Mouse (Mus musculus) stomach, embryonic 14.5 days (tissue): ENCODE measurements around the gene Hmbs. TPM values are rescaled to one million over a fixed set of nuclear protein-coding genes. Genes with fewer than 3 reads are reported as not detected.
"Not testable (repeated sequence)": the region's sequence is repeated elsewhere in the genome, so short reads cannot be mapped to it uniquely, and the experiment has no call there.

ENCODE experiments used
- ATAC-seq: fragments of 200-750 bp; cut with Nextera tagmentation; 2 replicates; pipeline ENCODE4 v1.8.0; 2017; ENCODE audit warnings: low read depth, moderate TSS enrichment; ENCODE audit not compliant: insufficient number of reproducible peaks, insufficient read depth, low FRiP score
- H3K27ac ChIP-seq: fragments of 300-500 bp; sonication (generic); 2 replicates; pipeline ENCODE4 v1.5.1; 2014; ENCODE audit warnings: mild to moderate bottlenecking, low read length, moderate library complexity, mixed read lengths
- H3K27me3 ChIP-seq: fragments of 300-500 bp; sonication (generic); 2 replicates; pipeline ENCODE4 v1.6.1; 2014; ENCODE audit warnings: low read length, control low read depth, mixed read lengths; ENCODE audit not compliant: control insufficient read depth, insufficient read depth
- H3K36me3 ChIP-seq: fragments of 300-500 bp; sonication (generic); 2 replicates; pipeline ENCODE4 v1.6.1; 2014; ENCODE audit warnings: mild to moderate bottlenecking, control low read depth, low read length, moderate library complexity, mixed read lengths; ENCODE audit not compliant: control insufficient read depth, insufficient read depth
- H3K4me1 ChIP-seq: fragments of 300-500 bp; sonication (generic); 2 replicates; pipeline ENCODE4 v1.6.1; 2014; ENCODE audit warnings: low read length, control low read depth, mixed read lengths; ENCODE audit not compliant: control insufficient read depth, insufficient read depth
- H3K4me2 ChIP-seq: fragments of 300-500 bp; sonication (generic); replicated peaks from 2 replicates; pipeline ENCODE4 v1.6.1; 2014; ENCODE audit warnings: low read depth, low read length, control low read depth
- H3K4me3 ChIP-seq: fragments of 300-500 bp; sonication (generic); 2 replicates; pipeline ENCODE4 v1.5.1; 2014; ENCODE audit warnings: low read depth, low read length, control low read depth
- H3K9ac ChIP-seq: fragments of 300-500 bp; sonication (generic); replicated peaks from 2 replicates; pipeline ENCODE4 v1.6.1; 2014; ENCODE audit warnings: low read depth, mild to moderate bottlenecking, control low read depth, low read length, moderate library complexity, mixed read lengths
- H3K9me3 ChIP-seq: fragments of 300-500 bp; sonication (generic); 2 replicates; pipeline ENCODE4 v1.6.1; 2016; ENCODE audit warnings: low read depth, low read length, control low read depth; ENCODE audit not compliant: control insufficient read depth
- WGBS: fragments of 180-500 bp; shearing (Covaris S2); extraction: QIAGEN DNeasy Blood & Tissue Kit; methylation state at CpG from one replicate; pipeline ENCODE4 v1.1.7; 2014; 5-methylcytosine and 5-hydroxymethylcytosine counted together
- polyA plus RNA-seq: library from polyadenylated mRNA; unstranded; fragments of >200 nt; fragmentation: Nextera tagmentation; extraction: Ambion mirVana; gene quantifications from 2 replicates; pipeline ENCODE4 v1.2.1, GENCODE M21; 2014

Hmbs gene
- polyA plus RNA-seq, 1 experiment from 2014 or later: 130 TPM

DNA sequence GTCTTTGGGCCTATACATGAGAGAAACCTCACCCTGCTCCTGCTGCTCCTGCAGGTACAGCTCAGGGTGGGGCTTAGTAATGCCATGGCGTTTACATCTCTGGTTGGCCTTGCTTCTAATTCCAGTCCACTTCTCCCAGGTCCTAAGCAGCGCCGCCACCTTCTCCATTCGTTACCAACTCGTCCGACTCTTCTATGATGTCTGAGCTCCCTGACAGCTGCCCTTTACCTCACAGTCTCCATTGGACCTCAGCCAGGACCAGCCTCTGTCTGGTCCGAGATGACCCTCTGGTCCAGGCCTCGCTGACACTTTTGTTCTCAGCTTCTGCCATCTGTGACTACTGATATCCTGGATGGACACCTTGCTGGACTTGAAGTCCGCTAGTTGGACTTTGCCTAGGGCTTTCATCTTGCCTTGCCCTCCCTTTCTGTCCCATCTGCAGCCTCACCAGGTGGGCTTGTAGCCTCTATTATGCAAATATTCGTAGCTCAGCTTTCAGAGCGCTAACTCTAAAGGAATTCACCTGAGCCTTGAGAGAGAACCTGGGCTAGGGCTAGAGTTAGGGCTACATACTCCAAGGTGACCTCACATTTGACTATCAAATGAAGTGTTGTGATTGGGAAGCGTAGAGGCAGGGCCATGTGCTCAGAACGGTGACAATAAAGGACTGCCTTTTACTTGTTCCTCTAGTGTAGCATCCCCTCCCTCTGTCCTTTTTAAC, 10.9 kb downstream of the Hmbs start:
- no peaks in the 10 kb centered on the region for H3K9me3 ChIP-seq
- ATAC-seq: no peak
- peaks cover 16% of the 10 kb centered on the region for H3K4me1 ChIP-seq
- no peak overlapping the region for H3K9ac ChIP-seq
- WGBS: 96% methylated on average over 13 of the region's 13 CpGs
- no peak overlapping the region for H3K4me3 ChIP-seq
- no peaks in the 10 kb centered on the region for H3K27me3 ChIP-seq
- H3K36me3 ChIP-seq: peaks cover 53% of the 10 kb centered on the region
- H3K4me2 ChIP-seq: no peak overlapping the region
- no peak overlapping the region for H3K27ac ChIP-seq

DNA sequence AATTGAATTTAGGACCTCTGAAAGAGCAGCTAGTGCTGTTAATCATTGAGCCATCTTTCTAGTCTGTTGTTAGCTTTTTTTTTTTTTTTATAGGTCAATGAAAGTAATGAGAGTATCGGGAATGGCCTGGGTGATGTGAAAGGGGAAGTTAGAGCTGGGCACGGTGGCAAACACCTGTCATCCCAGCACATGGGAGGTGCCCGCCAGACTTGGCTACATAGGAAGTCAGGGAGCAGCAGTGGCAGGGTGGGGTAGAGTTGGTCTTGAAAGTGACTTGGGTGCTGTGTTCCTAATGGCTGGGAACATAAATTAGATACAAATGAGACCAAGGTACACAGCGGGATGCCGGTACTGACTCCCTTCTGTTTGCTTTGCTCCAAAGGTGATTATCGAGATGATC, 13.3 kb downstream of the Hmbs start:
- Histone ChIP-seq H3K9me3 (no peaks in the 10 kb centered on the region), H3K27ac (no peak overlapping the region), H3K4me2 (no peak overlapping the region), H3K27me3 (no peaks in the 10 kb centered on the region), H3K4me3 (no peak overlapping the region), H3K36me3 (peaks cover 41% of the 10 kb centered on the region), H3K4me1 (peaks cover 12% of the 10 kb centered on the region), H3K9ac (no peak overlapping the region)
- ATAC-seq: no peak
- WGBS: 93% methylated on average over 6 of the region's 6 CpGs

DNA sequence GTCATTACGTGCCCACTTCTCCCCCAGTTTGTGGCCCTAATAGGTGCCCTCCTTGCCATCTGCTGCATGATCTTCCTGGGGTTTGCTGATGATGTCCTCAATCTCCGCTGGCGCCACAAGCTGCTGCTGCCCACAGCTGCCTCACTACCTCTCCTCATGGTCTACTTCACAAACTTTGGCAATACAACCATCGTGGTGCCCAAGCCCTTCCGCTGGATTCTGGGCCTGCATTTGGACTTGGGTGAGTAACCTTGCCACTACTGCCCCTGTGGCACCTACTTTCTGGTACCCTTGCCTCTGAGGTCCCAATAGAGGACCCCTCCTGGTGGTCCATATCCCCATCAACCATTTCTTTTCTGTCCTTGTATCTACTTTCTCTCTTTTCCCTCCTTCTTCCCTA, 16.1 kb downstream of the Hmbs start:
- Histone ChIP-seq H3K27ac (no peak overlapping the region; the same call in 1 of the 2 replicates), H3K9me3 (no peaks in the 10 kb centered on the region), H3K4me2 (peak overlapping the region; percentile 74), H3K36me3 (peaks cover 32% of the 10 kb centered on the region), H3K4me3 (peak overlapping the region; percentile 62; the same call in 1 of the 2 replicates), H3K4me1 (peaks cover 13% of the 10 kb centered on the region), H3K27me3 (no peaks in the 10 kb centered on the region), H3K9ac (peak overlapping the region; percentile 69; the same call in 1 of the 2 replicates)
- WGBS: 83% methylated on average over 5 of the region's 5 CpGs
- no peak for ATAC-seq

DNA sequence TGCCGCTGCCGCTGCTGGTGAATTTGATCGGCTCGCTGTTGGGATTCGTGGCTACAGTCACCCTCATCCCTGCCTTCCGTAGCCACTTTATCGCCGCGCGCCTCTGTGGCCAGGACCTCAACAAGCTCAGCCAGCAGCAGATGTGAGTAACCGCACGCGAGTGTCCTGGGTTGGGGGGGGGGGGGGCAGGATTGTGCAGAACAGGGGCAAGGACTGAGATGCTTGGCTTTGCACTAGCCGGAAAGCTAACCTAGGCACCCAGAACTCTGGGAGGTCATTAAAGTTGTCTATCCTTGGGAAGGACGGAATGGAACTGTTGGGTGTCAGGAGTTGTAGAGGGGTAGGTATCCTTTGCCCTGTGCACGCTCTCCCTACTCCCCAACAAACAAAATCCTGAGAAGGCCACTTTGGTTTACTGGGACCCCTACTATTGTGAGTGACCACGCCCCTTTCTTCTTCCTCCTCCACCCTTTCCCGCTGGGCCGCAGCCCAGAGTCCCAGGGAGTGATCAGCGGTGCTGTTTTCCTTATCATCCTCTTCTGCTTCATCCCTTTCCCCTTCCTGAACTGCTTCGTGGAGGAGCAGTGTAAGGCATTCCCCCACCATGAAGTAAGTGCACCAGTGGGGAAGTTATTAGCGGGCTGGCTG, 16.8 kb downstream of the Hmbs start:
- Histone ChIP-seq H3K9ac (peak overlapping the region; percentile 69), H3K36me3 (peaks cover 25% of the 10 kb centered on the region), H3K9me3 (no peaks in the 10 kb centered on the region), H3K27ac (peak overlapping the region; percentile 86), H3K4me1 (peaks cover 13% of the 10 kb centered on the region), H3K4me2 (peak overlapping the region; percentile 74), H3K27me3 (no peaks in the 10 kb centered on the region), H3K4me3 (peak overlapping the region; percentile 62)
- WGBS: under 1% methylated on average over 22 of the region's 22 CpGs
- peak; percentile 42; the same call in 1 of the 2 replicates for ATAC-seq

DNA sequence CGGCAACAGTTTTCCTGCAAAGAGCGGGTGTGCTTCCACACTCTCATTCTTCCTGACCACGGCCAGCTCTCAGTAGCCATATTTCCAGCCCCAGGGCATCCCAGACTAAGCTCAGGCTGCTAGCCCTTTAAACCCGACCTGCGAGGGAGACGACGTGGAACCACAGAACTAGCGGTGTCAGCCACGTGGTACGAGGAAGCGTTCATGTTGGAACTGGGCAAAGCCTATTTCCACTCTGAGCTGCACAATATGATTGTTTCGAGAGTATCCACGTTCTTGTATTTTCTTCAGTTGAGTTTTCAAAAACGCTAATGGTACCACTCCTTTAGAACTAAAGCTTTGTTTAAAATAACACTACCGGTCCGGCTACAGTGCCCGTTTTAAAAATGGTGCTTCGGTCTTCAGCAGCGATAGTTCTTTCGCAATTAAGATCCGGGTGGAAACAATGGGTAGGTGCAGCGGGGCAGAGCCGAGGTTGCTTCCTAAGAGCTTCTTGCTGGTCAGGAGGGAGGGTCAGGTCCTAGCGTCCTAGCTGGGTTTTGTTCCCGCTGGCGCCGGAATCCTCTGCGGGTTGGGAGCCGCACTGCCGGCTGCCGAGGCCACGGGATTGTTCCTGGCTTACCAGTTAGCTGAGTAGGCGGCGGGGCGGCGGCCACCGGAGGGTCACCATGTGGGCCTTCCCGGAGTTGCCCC, 17.5 kb downstream of the Hmbs start:
- H3K27me3 ChIP-seq: no peaks in the 10 kb centered on the region
- peaks cover 13% of the 10 kb centered on the region for H3K4me1 ChIP-seq
- peaks cover 20% of the 10 kb centered on the region for H3K36me3 ChIP-seq
- peak overlapping the region; percentile 86 for H3K27ac ChIP-seq
- H3K9me3 ChIP-seq: no peaks in the 10 kb centered on the region
- peak overlapping the region; percentile 69 for H3K9ac ChIP-seq
- peak; percentile 89 for ATAC-seq
- under 1% methylated on average over 38 of the region's 38 CpGs for WGBS
- H3K4me3 ChIP-seq: peak overlapping the region; percentile 62
- H3K4me2 ChIP-seq: peak overlapping the region; percentile 74

DNA sequence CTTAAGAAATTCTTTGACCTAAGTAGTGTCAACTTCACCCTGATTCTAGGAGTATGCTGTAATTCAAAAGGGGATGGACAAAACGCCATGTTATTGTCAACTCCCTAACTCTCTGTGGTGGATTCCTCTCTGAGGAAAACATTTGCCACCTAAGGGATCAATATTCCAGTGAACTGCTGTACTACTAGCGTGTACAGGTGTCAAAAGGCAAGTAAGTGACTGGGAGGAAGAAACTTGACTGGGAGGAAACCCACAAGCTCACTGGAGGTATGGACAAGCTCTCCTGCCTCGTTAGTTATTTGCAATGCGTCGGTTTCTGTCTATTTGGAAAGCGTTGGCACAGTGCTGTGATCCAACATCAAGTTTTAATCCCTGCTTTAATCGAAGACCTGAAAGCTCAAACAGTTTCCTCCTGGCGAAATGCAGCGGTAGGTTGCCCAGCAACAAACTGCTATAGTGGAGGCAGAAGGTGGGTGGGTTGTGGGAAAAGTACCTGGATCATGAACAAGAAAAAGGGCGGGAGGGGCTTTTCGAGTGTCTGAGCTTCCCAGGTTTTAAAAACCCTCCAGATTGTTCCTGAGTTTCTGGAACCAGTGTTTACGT, 18.2 kb downstream of the Hmbs start, which contains the start of gene Dpagt1:
TSS of gene Dpagt1 (plus strand) at position 252 of the 603 bp plus-strand sequence.
- H3K27ac ChIP-seq: peak within 1 kb of the TSS; percentile 86
- peaks cover 13% of the 10 kb centered on the region for H3K4me1 ChIP-seq
- H3K9me3 ChIP-seq: no peaks in the 10 kb centered on the region
- H3K4me2 ChIP-seq: peak within 1 kb of the TSS; percentile 74
- WGBS: 3% methylated on average over 12 of the region's 12 CpGs
- peak within 1 kb of the TSS; percentile 62 for H3K4me3 ChIP-seq
- H3K9ac ChIP-seq: peak within 1 kb of the TSS; percentile 69
- peaks cover 14% of the 10 kb centered on the region; the same call in 1 of the 2 replicates for H3K36me3 ChIP-seq
- no peaks in the 10 kb centered on the region for H3K27me3 ChIP-seq
- no peak for ATAC-seq

DNA sequence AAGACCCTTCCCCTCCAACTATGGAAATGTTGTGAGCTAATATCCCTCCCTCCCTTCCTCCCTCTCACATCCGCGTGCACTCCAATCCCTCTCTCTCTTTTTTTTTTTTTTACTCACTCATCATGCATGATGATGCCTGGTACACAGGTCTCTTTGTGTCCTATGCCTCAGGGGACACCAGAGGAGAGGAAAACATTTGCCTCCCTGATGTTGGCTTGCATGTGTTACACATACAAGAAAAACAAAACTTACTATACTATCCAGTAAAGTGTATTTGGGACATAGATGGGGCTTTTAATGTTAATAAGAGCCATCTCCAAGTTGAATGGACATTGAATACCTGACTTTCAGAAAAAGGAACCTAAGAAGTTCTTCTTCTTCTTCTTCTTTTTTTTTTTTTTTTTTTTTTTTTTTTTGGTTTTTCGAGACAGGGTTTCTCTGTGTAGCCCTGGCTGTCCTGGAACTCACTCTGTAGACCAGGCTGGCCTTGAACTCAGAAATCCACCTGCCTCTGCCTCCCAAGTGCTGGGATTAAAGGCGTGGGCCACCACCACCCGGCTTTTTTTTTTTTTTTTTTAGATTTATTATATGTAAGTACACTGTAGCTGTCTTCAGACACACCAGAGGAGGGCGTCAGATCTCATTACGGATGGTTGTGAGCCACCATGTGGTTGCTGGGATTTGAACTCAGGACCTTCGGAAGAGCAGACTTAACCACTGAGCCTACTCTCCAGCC, 18.8 kb downstream of the Hmbs start:
- Histone ChIP-seq H3K4me1 (peaks cover 13% of the 10 kb centered on the region), H3K4me3 (0 out of 2 replicates have a peak overlapping the region, but pooled peaks have one; percentile 62), H3K4me2 (peak overlapping the region; percentile 74), H3K27ac (peak overlapping the region; percentile 86; the same call in 1 of the 2 replicates), H3K36me3 (peaks cover 10% of the 10 kb centered on the region; the same call in 1 of the 2 replicates)
- not testable (repeated sequence) for ATAC-seq, H3K9ac ChIP-seq, H3K9me3 ChIP-seq, H3K27me3 ChIP-seq
- 54% methylated on average over 6 of the region's 8 CpGs for WGBS
